Mouse (Mus musculus) left cerebral cortex, postnatal 36 days (tissue): ENCODE results near the gene Col11a1. TPM values are rescaled to one million over a fixed set of nuclear protein-coding genes. Genes with fewer than 3 reads are reported as not detected.
A peak's percentile ranks its signal among the peaks of the same experiment; 100 is the strongest.

ENCODE experiments used
- DNase-seq, 2 experiments: peaks; one replicate each; pipeline ENCODE4 v3.0.0; 2021 to 2022; ENCODE audit warnings: low spot score in 2 of 2, mixed read lengths in 1 of 2
- intact Hi-C: fragments of 180-260 bp; cut with DNase I; formaldehyde crosslinking; loops from one replicate; pipeline ENCODE4 v1.15.1; 2025
- total RNA-seq, 2 experiments: library from RNA; stranded (reverse); gene quantifications; 2 replicates each; pipeline ENCODE4 v1.2.3; 2021

The Col11a1 gene
- total RNA-seq: 10 to 100 TPM in 1 of 2 experiments, 1 to 10 TPM in 1; 5.1 to 10.6 TPM

DNA sequence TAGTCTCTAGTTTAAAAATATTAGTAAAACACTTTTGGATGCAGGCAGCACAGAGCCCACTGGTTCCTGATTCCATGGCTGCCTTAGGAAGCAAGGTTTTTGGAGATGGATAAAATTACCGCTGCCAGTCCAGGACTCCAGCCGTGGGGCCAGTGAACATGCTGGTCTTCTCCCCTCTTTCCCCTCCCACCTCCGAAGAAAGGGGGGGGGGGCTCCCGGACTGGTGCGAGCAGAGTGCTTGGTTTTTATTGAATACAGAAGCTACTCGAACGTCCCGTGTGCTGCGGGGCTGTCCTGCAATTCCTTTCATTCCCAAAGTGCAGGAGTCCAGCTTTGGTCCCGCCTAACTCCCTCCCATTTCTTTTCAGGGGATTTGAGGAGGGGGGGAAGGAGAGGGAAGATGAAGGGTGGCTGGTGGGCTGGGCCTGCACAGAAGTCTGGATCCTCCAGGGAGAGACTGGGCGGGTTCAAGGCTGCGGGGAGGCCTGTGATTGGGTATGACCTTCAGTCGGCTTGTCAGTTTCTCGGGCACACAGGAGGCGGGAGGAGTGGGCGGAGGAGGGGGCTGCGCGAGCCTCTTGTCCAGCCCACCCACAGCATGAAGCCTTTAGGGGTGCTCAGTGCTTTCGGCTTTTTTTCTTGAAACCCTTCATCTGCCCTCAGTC is at the start of gene Col11a1:
Gene Col11a1 (plus strand): TSS at position 570 of the 665 bp plus-strand sequence.
- DNase-seq: peak; percentile 33 to 37
- intact Hi-C loops: loop anchor here (5.0 kb wide), 1 partner anchor 378 kb away; no protein-coding TSS in a partner anchor

- DNase-seq: no peak
- intact Hi-C loops: no loop called here
These were observed 39.4 kb upstream of the Col11a1 start for GRCm38 (mm10) chr3:113990936-113991335.

DNA sequence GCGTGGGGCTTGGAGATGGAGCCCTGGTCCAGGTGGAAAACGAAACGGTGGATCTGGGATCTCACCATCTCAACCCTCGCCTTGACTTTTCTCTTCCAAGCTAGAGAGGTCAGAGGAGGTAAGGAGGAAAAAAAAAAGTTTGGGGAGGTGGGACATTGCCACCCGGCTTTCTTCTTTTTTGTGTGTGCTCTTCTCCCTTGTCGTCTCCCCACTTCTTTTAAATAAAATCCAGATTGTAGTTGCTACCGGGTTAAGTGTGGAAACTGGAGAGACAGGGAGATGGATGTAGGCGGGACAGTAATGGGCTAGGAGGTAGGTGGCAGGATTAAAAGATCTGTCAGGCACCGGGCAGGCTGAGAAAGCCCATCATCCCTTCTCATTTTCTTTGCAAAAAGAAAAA is 546 bp downstream of the Col11a1 start:
- no peak for DNase-seq
- intact Hi-C loops: loop anchor here (5.0 kb wide), 1 partner anchor 379 kb away; no protein-coding TSS in a partner anchor

DNA sequence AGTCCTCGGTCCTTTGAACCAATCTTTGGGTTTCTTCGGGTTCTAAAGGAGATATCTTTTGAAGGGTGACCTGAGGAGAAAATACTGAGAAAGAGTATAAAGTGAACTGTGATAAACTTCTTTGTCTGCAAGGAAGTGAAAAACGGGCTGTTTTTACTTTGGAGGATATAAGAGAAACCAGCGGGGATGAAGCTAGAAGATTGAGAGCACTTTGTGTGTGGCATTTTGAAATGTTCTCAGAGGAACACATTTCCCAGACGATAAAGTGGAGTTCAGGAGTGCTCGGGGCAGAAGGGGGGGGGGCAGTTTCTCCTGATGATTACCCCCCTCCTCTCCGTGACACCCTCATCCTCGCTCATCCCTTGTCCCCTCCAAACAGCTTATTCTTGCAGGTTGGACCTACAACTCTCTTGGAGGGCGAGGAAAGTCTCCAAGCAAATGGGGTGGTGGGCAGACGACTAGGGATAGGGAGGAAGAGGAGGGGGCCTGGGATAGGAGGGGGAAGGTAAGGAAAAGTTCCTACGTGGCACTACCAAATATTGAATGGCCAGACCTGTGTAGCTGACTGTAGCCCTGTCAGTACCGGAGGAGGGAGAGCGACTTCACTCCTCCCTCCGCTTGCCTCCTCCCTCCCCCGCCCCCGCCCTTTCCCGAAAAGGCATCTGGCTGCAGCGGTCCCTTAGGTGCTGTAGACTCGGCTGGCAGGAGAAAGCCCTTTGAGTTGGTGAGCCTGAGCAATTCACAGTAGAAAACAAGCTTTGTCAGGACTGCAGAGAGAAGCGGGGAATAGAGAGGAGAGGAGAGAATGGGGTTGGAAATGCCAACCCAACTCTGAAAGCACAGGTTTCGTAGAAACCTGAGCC is 1.2 kb downstream of the Col11a1 start:
- intact Hi-C loops: loop anchor here (5.0 kb wide), 1 partner anchor 379 kb away; no protein-coding TSS in a partner anchor
- peak; percentile 6 to 13 for DNase-seq

GRCm38 (mm10) chr3:114032333-114032732 is 2.0 kb downstream of the Col11a1 start:
- intact Hi-C loops: loop anchor here (5.0 kb wide), 1 partner anchor 380 kb away; no protein-coding TSS in a partner anchor
- peak in 1 of 2 experiments; percentile 14 for DNase-seq

- intact Hi-C loops: no loop called here
- DNase-seq: no peak
These were observed 22.1 kb downstream of the Col11a1 start for GRCm38 (mm10) chr3:114052406-114052805.

DNA sequence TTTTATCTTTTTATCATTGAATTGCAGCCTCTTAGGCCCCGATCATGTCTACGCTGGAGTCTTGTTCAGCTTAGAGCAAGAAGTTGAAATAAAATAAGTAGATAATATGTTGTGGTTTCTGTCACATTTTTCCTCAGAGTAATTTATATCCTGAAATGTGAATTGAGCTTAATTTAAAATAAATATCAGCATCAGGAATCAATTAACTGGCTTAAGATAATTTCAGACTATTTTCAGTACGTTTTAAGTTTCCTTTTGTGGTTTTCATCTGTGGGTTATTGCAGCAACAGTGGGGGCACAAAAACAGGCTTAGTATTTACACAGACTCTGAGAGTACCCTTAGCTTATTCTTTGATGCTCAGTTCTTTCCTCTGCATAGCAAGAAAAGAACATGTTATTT is 23.2 kb downstream of the Col11a1 start:
- no peak for DNase-seq
- intact Hi-C loops: no loop called here

GRCm38 (mm10) chr3:114065123-114065522 is 34.8 kb downstream of the Col11a1 start:
- intact Hi-C loops: no loop called here
- DNase-seq: no peak

DNA sequence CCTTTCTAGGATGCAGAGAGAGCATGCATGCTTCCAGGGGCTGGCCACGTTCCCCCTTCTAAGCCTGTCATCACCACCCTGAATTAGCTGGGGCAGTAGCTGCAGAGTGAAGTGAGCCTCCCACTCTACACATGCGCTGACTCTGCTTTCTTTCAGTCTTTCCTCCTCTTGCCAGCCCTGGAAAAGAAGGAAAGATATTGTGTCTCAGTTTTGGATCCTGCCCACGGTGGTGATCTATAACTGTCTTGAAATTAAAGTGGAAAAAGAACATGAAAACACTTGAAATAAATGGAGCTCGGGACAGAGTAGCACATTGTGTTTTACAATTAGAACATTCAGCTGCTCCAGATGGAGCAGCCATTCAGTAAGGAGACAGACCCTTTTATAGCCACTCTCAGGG is 35.2 kb downstream of the Col11a1 start:
- intact Hi-C loops: no loop called here

DNA sequence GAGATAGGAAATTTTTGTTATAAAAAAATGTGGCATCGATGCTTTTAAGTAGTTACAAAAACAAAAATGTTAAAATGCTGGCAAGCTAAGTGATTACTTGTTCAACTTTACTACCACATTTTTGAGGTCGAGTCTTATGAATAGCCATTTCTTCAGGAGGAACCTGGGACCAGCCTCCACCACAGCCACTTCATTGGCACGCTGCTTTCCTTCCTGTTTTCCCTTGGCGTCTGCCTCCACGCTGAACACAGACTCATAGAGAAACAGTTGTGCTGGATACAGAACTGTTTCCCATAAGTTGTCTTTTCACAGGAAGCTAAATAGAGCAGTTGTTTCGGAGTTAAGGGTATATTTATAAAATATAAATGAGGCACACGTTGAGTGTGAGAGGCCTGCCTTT is 69.0 kb downstream of the Col11a1 start:
- intact Hi-C loops: no loop called here
- no peak for DNase-seq

More for the DNA sequence above, 35.2 kb downstream of the Col11a1 start:
- DNase-seq: peak; percentile 35 to 65

GRCm38 (mm10) chr3:114107099-114107498 is 76.8 kb downstream of the Col11a1 start:
- intact Hi-C loops: loop anchor here (10.0 kb wide), 2 partner anchors 452 to 1538 kb away; no protein-coding TSS in a partner anchor
- DNase-seq: no peak

- DNase-seq: no peak
- intact Hi-C loops: no loop called here
These were observed 116.8 kb downstream of the Col11a1 start for GRCm38 (mm10) chr3:114147140-114147539.

DNA sequence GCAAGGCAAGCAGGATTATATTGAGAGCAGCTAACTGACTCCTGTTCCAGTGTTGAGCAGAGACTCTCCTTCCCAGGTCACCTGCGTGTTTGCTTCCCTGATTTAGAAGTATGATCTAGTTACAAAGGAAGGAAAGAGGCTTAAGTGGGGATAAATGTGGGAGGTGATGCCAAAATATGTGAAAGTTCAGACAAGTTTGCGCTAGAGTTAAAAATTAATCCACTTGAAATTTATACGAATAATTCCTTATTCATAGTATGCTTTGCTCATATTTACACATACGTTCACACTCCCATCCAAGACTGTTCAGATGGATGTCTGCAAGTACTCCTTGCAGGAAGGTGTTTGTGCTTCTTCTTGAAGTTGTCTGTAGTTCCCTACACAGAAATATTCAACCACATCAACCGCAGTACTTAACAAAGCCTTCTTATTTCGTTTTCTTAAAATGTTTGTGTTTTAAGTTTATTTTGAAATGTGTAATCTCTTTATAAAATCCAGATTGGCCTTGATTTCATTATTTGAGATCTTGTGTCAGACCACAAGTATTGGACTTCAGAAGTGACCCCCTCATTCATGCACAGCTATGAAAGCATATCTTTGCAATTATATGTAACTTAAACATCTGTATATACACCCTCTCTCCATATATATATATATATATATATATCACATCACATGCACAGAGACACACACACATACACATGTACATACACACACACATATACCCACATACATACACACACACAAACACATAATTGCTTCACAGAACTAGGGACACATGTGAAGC is 167.8 kb downstream of the Col11a1 start:
- no peak for DNase-seq
- intact Hi-C loops: no loop called here

- no peak for DNase-seq
- intact Hi-C loops: no loop called here
These were observed 181.9 kb downstream of the Col11a1 start for GRCm38 (mm10) chr3:114212255-114212654.

- no peak for DNase-seq
- intact Hi-C loops: no loop called here
These were observed 185.8 kb downstream of the Col11a1 start for GRCm38 (mm10) chr3:114216105-114216504.

DNA sequence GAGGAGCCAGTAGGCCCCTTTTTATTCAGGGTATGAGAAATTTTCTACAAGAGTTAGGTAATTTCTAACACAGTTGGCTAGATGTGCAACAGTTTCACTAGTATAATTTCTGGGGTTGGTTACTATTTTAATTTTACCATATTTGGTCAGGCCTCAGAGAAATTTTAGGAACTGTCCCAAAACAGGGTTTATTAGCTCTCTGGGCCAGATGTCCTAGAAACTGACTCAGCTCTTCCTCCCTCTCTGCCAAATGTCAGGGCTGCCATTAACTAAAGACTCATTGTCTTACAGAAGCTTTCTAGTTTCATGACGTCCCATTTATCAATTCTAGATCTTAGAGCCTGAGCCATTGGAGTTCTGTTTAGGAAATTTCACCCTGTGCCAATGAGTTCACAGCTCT is 199.2 kb downstream of the Col11a1 start:
- intact Hi-C loops: no loop called here
- no peak for DNase-seq
